Mouse (Mus musculus) midbrain, embryonic 13.5 days (tissue): ENCODE measurements at regions not wholly inside any gene's neighbourhood (a gene's known extent, or its start where the extent isn't known, plus 50 kb on each side); places are given as distances from the start of the nearest gene placed in this dataset.

ENCODE experiments used
- ATAC-seq: fragments of 200-750 bp; cut with Nextera tagmentation; 2 replicates; pipeline ENCODE4 v1.8.0; 2017; ENCODE audit warnings: mild to moderate bottlenecking, moderate TSS enrichment, moderate library complexity
- H3K27ac ChIP-seq: fragments of 300-500 bp; sonication (generic); 2 replicates; pipeline ENCODE4 v1.5.1; 2015; ENCODE audit warnings: inconsistent platforms, mild to moderate bottlenecking, moderate library complexity
- H3K27me3 ChIP-seq: fragments of 300-500 bp; sonication (generic); 2 replicates; pipeline ENCODE4 v1.6.1; 2015; ENCODE audit warnings: mild to moderate bottlenecking, inconsistent platforms
- H3K36me3 ChIP-seq: fragments of 300-500 bp; sonication (generic); 2 replicates; pipeline ENCODE4 v1.6.1; 2015; ENCODE audit warnings: mild to moderate bottlenecking, inconsistent platforms
- H3K4me1 ChIP-seq: fragments of 300-500 bp; sonication (generic); replicated peaks from 2 replicates; pipeline ENCODE4 v1.6.1; 2015; ENCODE audit warnings: inconsistent platforms
- H3K4me2 ChIP-seq: fragments of 300-500 bp; sonication (generic); replicated peaks from 2 replicates; pipeline ENCODE4 v1.6.1; 2015; ENCODE audit warnings: moderate library complexity, mild to moderate bottlenecking, inconsistent platforms
- H3K4me3 ChIP-seq: fragments of 300-500 bp; sonication (generic); replicated peaks from 2 replicates; pipeline ENCODE4 v1.5.1; 2015; ENCODE audit warnings: mild to moderate bottlenecking, inconsistent platforms
- H3K9ac ChIP-seq: fragments of 300-500 bp; sonication (generic); replicated peaks from 2 replicates; pipeline ENCODE4 v1.6.1; 2015; ENCODE audit warnings: mild to moderate bottlenecking, inconsistent platforms
- H3K9me3 ChIP-seq: fragments of 300-500 bp; sonication (generic); 2 replicates; pipeline ENCODE4 v1.6.1; 2016; ENCODE audit warnings: mild to moderate bottlenecking, inconsistent platforms
- WGBS: fragments of 180-500 bp; shearing (Covaris S2); methylation state at CpG from one replicate; pipeline ENCODE4 v1.1.7; 2015; 5-methylcytosine and 5-hydroxymethylcytosine counted together

GRCm38 (mm10) chr13:42603308-42603707, 77.1 kb upstream of the Phactr1 start:
- Histone ChIP-seq H3K9ac (no peak overlapping the region), H3K27ac (no peak overlapping the region), H3K9me3 (no peaks in the 10 kb centered on the region), H3K36me3 (no peaks in the 10 kb centered on the region), H3K4me3 (no peak overlapping the region), H3K4me1 (no peaks in the 10 kb centered on the region), H3K4me2 (no peak overlapping the region), H3K27me3 (no peaks in the 10 kb centered on the region)
- WGBS, result 75% methylated on average over 4 of the region's 4 CpGs
- ATAC-seq, result no peak

- Histone ChIP-seq H3K36me3 (no peaks in the 10 kb centered on the region), H3K4me1 (peaks cover 3% of the 10 kb centered on the region; the same call in 1 of the 2 replicates), H3K9ac (no peak overlapping the region), H3K4me3 (no peak overlapping the region), H3K9me3 (no peaks in the 10 kb centered on the region), H3K27me3 (no peaks in the 10 kb centered on the region), H3K27ac (no peak overlapping the region), H3K4me2 (no peak overlapping the region)
- ATAC-seq, result no peak
- 52% methylated on average over 10 of the region's 10 CpGs for WGBS
These were observed 72.7 kb upstream of the Phactr1 start for GRCm38 (mm10) chr13:42607735-42608134.

GRCm38 (mm10) chr13:42608963-42609362, 71.5 kb upstream of the Phactr1 start:
- Histone ChIP-seq H3K27me3 (no peaks in the 10 kb centered on the region), H3K36me3 (no peaks in the 10 kb centered on the region), H3K4me2 (no peak overlapping the region), H3K9me3 (no peaks in the 10 kb centered on the region), H3K4me1 (peaks cover 3% of the 10 kb centered on the region; the same call in 1 of the 2 replicates), H3K9ac (no peak overlapping the region), H3K27ac (no peak overlapping the region), H3K4me3 (no peak overlapping the region)
- ATAC-seq, result 0 out of 2 replicates have a peak, but pooled peaks have one; percentile 30
- WGBS, result 14% methylated on average over 4 of the region's 4 CpGs

GRCm38 (mm10) chr13:42613326-42613725, 67.1 kb upstream of the Phactr1 start:
- Histone ChIP-seq H3K9ac (no peak overlapping the region), H3K36me3 (no peaks in the 10 kb centered on the region), H3K9me3 (no peaks in the 10 kb centered on the region), H3K27ac (no peak overlapping the region), H3K27me3 (no peaks in the 10 kb centered on the region), H3K4me1 (peaks cover 3% of the 10 kb centered on the region; the same call in 1 of the 2 replicates), H3K4me2 (no peak overlapping the region), H3K4me3 (no peak overlapping the region)
- 86% methylated on average over 4 of the region's 4 CpGs for WGBS
- no peak for ATAC-seq

GRCm38 (mm10) chr13:42615826-42616225, 64.6 kb upstream of the Phactr1 start:
- no peak for ATAC-seq
- Histone ChIP-seq H3K4me2 (no peak overlapping the region), H3K9ac (no peak overlapping the region), H3K4me3 (no peak overlapping the region), H3K4me1 (no peaks in the 10 kb centered on the region), H3K9me3 (no peaks in the 10 kb centered on the region), H3K27me3 (no peaks in the 10 kb centered on the region), H3K36me3 (no peaks in the 10 kb centered on the region), H3K27ac (no peak overlapping the region)
- WGBS, result 91% methylated on average over 5 of the region's 5 CpGs

GRCm38 (mm10) chr13:42617225-42617624, 63.2 kb upstream of the Phactr1 start:
- H3K36me3 ChIP-seq, result no peaks in the 10 kb centered on the region
- H3K9me3 ChIP-seq, result no peaks in the 10 kb centered on the region
- no peak overlapping the region for H3K9ac ChIP-seq
- no peak overlapping the region for H3K4me2 ChIP-seq
- no peak for ATAC-seq
- WGBS, result 89% methylated on average over 6 of the region's 6 CpGs
- H3K4me3 ChIP-seq, result no peak overlapping the region
- H3K27me3 ChIP-seq, result no peaks in the 10 kb centered on the region
- no peak overlapping the region for H3K27ac ChIP-seq
- no peaks in the 10 kb centered on the region for H3K4me1 ChIP-seq

GRCm38 (mm10) chr13:42617844-42618243, 62.6 kb upstream of the Phactr1 start:
- ATAC-seq, result no peak
- H3K4me2 ChIP-seq, result no peak overlapping the region
- WGBS, result 64% methylated on average over 4 of the region's 4 CpGs
- H3K4me3 ChIP-seq, result no peak overlapping the region
- no peaks in the 10 kb centered on the region for H3K4me1 ChIP-seq
- H3K27ac ChIP-seq, result no peak overlapping the region
- no peak overlapping the region for H3K9ac ChIP-seq
- no peaks in the 10 kb centered on the region for H3K27me3 ChIP-seq
- no peaks in the 10 kb centered on the region for H3K9me3 ChIP-seq
- H3K36me3 ChIP-seq, result no peaks in the 10 kb centered on the region

- Histone ChIP-seq H3K27me3 (no peaks in the 10 kb centered on the region), H3K36me3 (no peaks in the 10 kb centered on the region), H3K4me1 (no peaks in the 10 kb centered on the region), H3K27ac (no peak overlapping the region), H3K4me2 (no peak overlapping the region), H3K9me3 (no peaks in the 10 kb centered on the region), H3K4me3 (no peak overlapping the region), H3K9ac (no peak overlapping the region)
- 93% methylated on average over 6 of the region's 6 CpGs for WGBS
- no peak for ATAC-seq
These were observed 60.7 kb upstream of the Phactr1 start for GRCm38 (mm10) chr13:42619555-42620280.

GRCm38 (mm10) chr13:42623491-42623890, 56.9 kb upstream of the Phactr1 start:
- no peak overlapping the region for H3K27ac ChIP-seq
- H3K4me2 ChIP-seq, result no peak overlapping the region
- H3K4me1 ChIP-seq, result no peaks in the 10 kb centered on the region
- no peak overlapping the region for H3K4me3 ChIP-seq
- WGBS, result 52% methylated on average over 5 of the region's 5 CpGs
- no peaks in the 10 kb centered on the region for H3K27me3 ChIP-seq
- H3K9ac ChIP-seq, result no peak overlapping the region
- no peaks in the 10 kb centered on the region for H3K36me3 ChIP-seq
- no peaks in the 10 kb centered on the region for H3K9me3 ChIP-seq
- ATAC-seq, result no peak
